Mouse (Mus musculus) heart, embryonic 14.5 days (tissue): ENCODE measurements around the gene Ubr2. TPM values are rescaled to one million over a fixed set of nuclear protein-coding genes. Genes with fewer than 3 reads are reported as not detected.
A peak's percentile ranks its signal among the peaks of the same experiment; 100 is the strongest.

ENCODE experiments used
- ATAC-seq: fragments of 200-750 bp; cut with Nextera tagmentation; 2 replicates; pipeline ENCODE4 v1.8.0; 2017; ENCODE audit warnings: low read depth, moderate TSS enrichment; ENCODE audit not compliant: insufficient number of reproducible peaks, insufficient read depth, low FRiP score
- H3K27ac ChIP-seq, 2 experiments: fragments of 200-500 bp in 1 of 2; fragments of 300-500 bp in 1 of 2; sonication (generic) in 1 of 2; replicated peaks in 1 of 2; 2 replicates each; pipeline ENCODE4 v1.5.1; 2012 to 2014; ENCODE audit warnings: low read depth in 2 of 2, low read length in 2 of 2, control low read depth in 1 of 2, mild to moderate bottlenecking in 1 of 2, mixed read lengths in 1 of 2; ENCODE audit not compliant: control insufficient read depth in 1 of 2, insufficient read depth in 1 of 2
- H3K27me3 ChIP-seq: fragments of 300-500 bp; sonication (generic); 2 replicates; pipeline ENCODE4 v1.6.1; 2014; ENCODE audit warnings: mild to moderate bottlenecking, low read length, control low read depth; ENCODE audit not compliant: control insufficient read depth, insufficient read depth
- H3K36me3 ChIP-seq: fragments of 300-500 bp; sonication (generic); 2 replicates; pipeline ENCODE4 v1.6.1; 2014; ENCODE audit warnings: mild to moderate bottlenecking, control low read depth, low read length, mixed read lengths; ENCODE audit not compliant: control insufficient read depth, insufficient read depth
- H3K4me1 ChIP-seq, 2 experiments: fragments of 200-500 bp in 1 of 2; fragments of 300-500 bp in 1 of 2; sonication (generic) in 1 of 2; 2 replicates each; pipeline ENCODE4 v1.6.1; 2012 to 2014; ENCODE audit warnings: low read length in 2 of 2, control low read depth in 1 of 2, mixed read lengths in 1 of 2; ENCODE audit not compliant: control insufficient read depth in 2 of 2, insufficient read depth in 2 of 2
- H3K4me2 ChIP-seq: fragments of 300-500 bp; sonication (generic); 2 replicates; pipeline ENCODE4 v1.6.1; 2014; ENCODE audit warnings: mild to moderate bottlenecking, low read length
- H3K4me3 ChIP-seq, 2 experiments: fragments of 200-500 bp in 1 of 2; fragments of 300-500 bp in 1 of 2; sonication (generic) in 1 of 2; 2 replicates each; pipeline ENCODE4 v1.5.1; 2012 to 2014; ENCODE audit warnings: low read length in 2 of 2, mild to moderate bottlenecking in 2 of 2, control low read depth in 1 of 2, low read depth in 1 of 2, moderate library complexity in 1 of 2; ENCODE audit not compliant: control insufficient read depth in 1 of 2, insufficient read depth in 1 of 2
- H3K9ac ChIP-seq: fragments of 300-500 bp; sonication (generic); 2 replicates; pipeline ENCODE4 v1.6.1; 2014; ENCODE audit warnings: mild to moderate bottlenecking, low read length
- H3K9me3 ChIP-seq: fragments of 300-500 bp; sonication (generic); 2 replicates; pipeline ENCODE4 v1.6.1; 2016; ENCODE audit warnings: low read length, control low read depth; ENCODE audit not compliant: control insufficient read depth
- WGBS: fragments of 180-500 bp; shearing (Covaris S2); extraction: QIAGEN DNeasy Blood & Tissue Kit; methylation state at CpG from one replicate; pipeline ENCODE4 v1.1.7; 2014; 5-methylcytosine and 5-hydroxymethylcytosine counted together
- polyA plus RNA-seq: library from polyadenylated mRNA; unstranded; fragments of >200 nt; fragmentation: Nextera tagmentation; extraction: Ambion mirVana; gene quantifications from 2 replicates; pipeline ENCODE4 v1.2.1, GENCODE M21; 2014

Ubr2 gene
- 21.6 and 26.2 TPM in 2 replicates for polyA plus RNA-seq

DNA sequence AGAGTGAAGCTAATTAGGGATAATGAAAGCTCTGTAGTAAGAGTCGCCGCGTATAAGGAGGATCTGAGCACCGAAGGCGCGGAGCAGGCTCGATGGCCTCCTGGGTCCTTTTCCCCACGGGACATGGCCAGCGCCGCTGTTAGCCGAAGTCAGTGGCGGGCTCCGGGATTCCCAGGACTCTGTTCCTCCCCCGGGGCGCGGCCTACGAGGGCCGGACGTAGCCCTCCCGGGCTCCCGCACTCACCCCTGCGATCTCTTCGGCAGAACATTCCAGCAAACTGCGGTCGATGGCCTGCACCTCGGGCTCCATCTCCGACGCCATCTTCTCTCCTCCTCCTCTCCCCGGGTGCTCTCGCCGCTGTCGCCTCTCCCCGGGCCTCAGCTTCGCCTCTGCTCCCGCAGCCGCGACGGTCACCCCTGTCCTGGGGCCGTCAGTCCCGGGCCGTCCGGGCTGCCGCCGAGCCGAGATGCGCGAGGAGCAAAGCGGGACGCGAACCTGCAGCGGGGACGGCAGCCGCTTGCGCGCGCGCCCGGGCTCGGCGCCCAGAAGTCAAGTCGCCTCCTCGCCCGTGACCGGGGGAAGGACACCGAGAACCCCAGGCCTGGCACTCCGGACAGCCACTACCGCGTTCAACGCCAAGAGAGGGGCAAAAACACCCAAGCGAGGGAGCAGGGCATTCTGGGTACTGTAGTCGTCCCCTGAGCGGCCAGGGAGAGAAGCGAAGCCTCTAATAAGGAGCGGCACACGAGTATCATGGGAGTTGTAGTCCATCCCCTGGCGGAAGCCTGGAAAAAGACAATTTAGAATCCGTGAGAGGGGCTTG is at the start of gene Ubr2:
Gene Ubr2 (minus strand): TSS at position 659 of the 824 bp plus-strand sequence.
- Histone ChIP-seq H3K36me3 (peaks cover 13% of the 10 kb centered on the region), H3K4me2 (peak within 1 kb of the TSS; percentile 86), H3K4me1 (peaks cover 9 to 30% of the 10 kb centered on the region in 2 experiments), H3K27ac (peak within 1 kb of the TSS; percentile 96 to 98), H3K9me3 (no peaks in the 10 kb centered on the region), H3K4me3 (peak within 1 kb of the TSS; percentile 80 to 95), H3K27me3 (no peaks in the 10 kb centered on the region), H3K9ac (peak within 1 kb of the TSS; percentile 90)
- WGBS, result under 1% methylated on average over 77 of the region's 77 CpGs
- ATAC-seq, result peak; percentile 94

- Histone ChIP-seq H3K27me3 (no peaks in the 10 kb centered on the region), H3K9me3 (peaks cover 6% of the 10 kb centered on the region; the same call in 1 of the 2 replicates), H3K9ac (no peak overlapping the region), H3K4me2 (no peak overlapping the region), H3K4me1 (peaks cover 4 to 10% of the 10 kb centered on the region in 2 experiments), H3K4me3 (no peak overlapping the region), H3K36me3 (no peaks in the 10 kb centered on the region), H3K27ac (no peak overlapping the region)
- 36% methylated on average over 12 of the region's 12 CpGs for WGBS
- ATAC-seq, result no peak
Measured at GRCm38 (mm10) chr17:47059836-47060360, 49.5 kb upstream of the Ubr2 start.

- WGBS, result 92% methylated on average over 4 of the region's 4 CpGs
- Histone ChIP-seq H3K4me2 (no peak overlapping the region), H3K27me3 (no peaks in the 10 kb centered on the region), H3K27ac (no peak overlapping the region), H3K9me3 (peaks cover 6% of the 10 kb centered on the region; the same call in 1 of the 2 replicates), H3K4me1 (peaks cover 6 to 10% of the 10 kb centered on the region in 2 experiments), H3K36me3 (no peaks in the 10 kb centered on the region), H3K4me3 (no peak overlapping the region), H3K9ac (no peak overlapping the region)
- no peak for ATAC-seq
Measured at GRCm38 (mm10) chr17:47057966-47058365, 47.6 kb upstream of the Ubr2 start.

GRCm38 (mm10) chr17:47056476-47056875 is 46.1 kb upstream of the Ubr2 start:
- H3K9ac ChIP-seq, result no peak overlapping the region
- H3K4me3 ChIP-seq, result no peak overlapping the region
- H3K27ac ChIP-seq, result no peak overlapping the region
- H3K9me3 ChIP-seq, result peaks cover 6% of the 10 kb centered on the region; the same call in 1 of the 2 replicates
- no peaks in the 10 kb centered on the region for H3K27me3 ChIP-seq
- H3K4me2 ChIP-seq, result no peak overlapping the region
- no peaks in the 10 kb centered on the region for H3K36me3 ChIP-seq
- 77% methylated on average over 6 of the region's 6 CpGs for WGBS
- peaks cover 6 to 10% of the 10 kb centered on the region in 2 experiments for H3K4me1 ChIP-seq
- ATAC-seq, result no peak

- Histone ChIP-seq H3K27me3 (no peaks in the 10 kb centered on the region), H3K4me3 (no peak overlapping the region), H3K9me3 (peaks cover 6% of the 10 kb centered on the region; the same call in 1 of the 2 replicates), H3K4me2 (no peak overlapping the region), H3K9ac (peak overlapping the region; percentile 25; the same call in 1 of the 2 replicates), H3K36me3 (no peaks in the 10 kb centered on the region), H3K4me1 (peaks cover 6 to 10% of the 10 kb centered on the region in 2 experiments), H3K27ac (peak overlapping the region; percentile 17 to 54; a peak in 3 of 4 replicates)
- peak; percentile 37; the same call in 1 of the 2 replicates for ATAC-seq
- WGBS, result 78% methylated on average over 7 of the region's 7 CpGs
Measured at GRCm38 (mm10) chr17:47055121-47055520, 44.8 kb upstream of the Ubr2 start.

DNA sequence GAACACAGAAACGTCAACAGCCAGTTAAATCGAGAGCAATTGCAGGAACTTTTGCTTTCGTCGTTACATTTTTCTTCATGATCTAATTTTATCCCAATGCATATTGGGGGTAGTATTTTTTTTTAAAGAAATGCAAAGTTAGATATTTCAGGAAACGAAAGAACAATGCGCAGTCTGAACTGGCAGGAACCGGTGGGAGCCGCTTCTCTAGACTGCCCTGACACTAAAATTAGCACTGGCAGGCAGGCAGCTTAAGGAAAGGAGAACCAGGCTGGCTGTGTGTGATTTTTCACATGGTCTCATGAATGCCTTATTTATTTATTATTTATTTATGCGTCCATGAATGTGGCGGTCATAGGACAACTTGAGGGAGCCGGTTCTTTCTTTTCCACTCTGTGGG is 44.3 kb upstream of the Ubr2 start:
- 0 out of 2 replicates have a peak overlapping the region, but pooled peaks have one; percentile 2 for H3K4me2 ChIP-seq
- no peaks in the 10 kb centered on the region for H3K27me3 ChIP-seq
- peak overlapping the region; percentile 25; the same call in 1 of the 2 replicates for H3K9ac ChIP-seq
- no peaks in the 10 kb centered on the region for H3K36me3 ChIP-seq
- peaks cover 6 to 8% of the 10 kb centered on the region in 2 experiments for H3K4me1 ChIP-seq
- no peak overlapping the region for H3K4me3 ChIP-seq
- H3K27ac ChIP-seq, result peak overlapping the region; percentile 54 to 74
- peaks cover 6% of the 10 kb centered on the region; the same call in 1 of the 2 replicates for H3K9me3 ChIP-seq
- WGBS, result 40% methylated on average over 11 of the region's 11 CpGs
- no peak for ATAC-seq

DNA sequence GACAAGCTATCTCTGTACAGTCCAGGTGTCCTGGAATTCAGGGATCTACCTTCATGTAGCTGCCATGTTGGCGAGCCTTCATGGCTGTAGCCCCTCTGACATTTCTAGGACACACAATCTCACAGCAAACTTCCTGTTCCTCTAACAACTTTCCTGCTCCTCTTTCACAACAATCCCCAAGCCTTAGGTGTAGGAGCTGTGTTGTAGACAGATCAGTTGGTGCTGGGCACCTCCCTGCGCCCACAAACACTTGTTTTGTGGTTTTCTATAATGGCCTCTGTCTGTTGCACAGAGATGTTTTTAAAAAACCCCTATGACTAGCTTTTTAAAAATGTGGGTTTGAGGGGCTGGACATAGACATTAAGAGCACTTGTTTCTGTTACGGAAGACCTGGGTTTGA is 40.3 kb upstream of the Ubr2 start:
- WGBS, result 88% methylated on average over 3 of the region's 3 CpGs
- Histone ChIP-seq H3K4me2 (no peak overlapping the region), H3K4me1 (peaks cover 6 to 8% of the 10 kb centered on the region in 2 experiments), H3K4me3 (no peak overlapping the region), H3K36me3 (no peaks in the 10 kb centered on the region), H3K9me3 (no peaks in the 10 kb centered on the region), H3K27ac (no peak overlapping the region), H3K27me3 (no peaks in the 10 kb centered on the region), H3K9ac (no peak overlapping the region)
- no peak for ATAC-seq
